Mouse (Mus musculus) lung, postnatal 14 days (tissue): ENCODE measurements at regions not wholly inside any gene's neighbourhood (a gene's known extent, or its start where the extent isn't known, plus 50 kb on each side); places are given as distances from the start of the nearest gene placed in this dataset.

Source experiments
- DNase-seq: peaks from one replicate; pipeline ENCODE4 v3.0.0; 2021

GRCm38 (mm10) chr5:47336511-47336910 is 646.4 kb upstream of the Slit2 start:
- DNase-seq: no peak

GRCm38 (mm10) chr5:47339807-47340206 is 643.1 kb upstream of the Slit2 start:
- peak; percentile 12 for DNase-seq

- no peak for DNase-seq
Observed at GRCm38 (mm10) chr5:47370184-47370583, 612.8 kb upstream of the Slit2 start.

GRCm38 (mm10) chr5:47385930-47386329 is 597.0 kb upstream of the Slit2 start:
- no peak for DNase-seq

- no peak for DNase-seq
Observed at GRCm38 (mm10) chr5:47386750-47387149, 596.2 kb upstream of the Slit2 start.

- DNase-seq: no peak
Observed at GRCm38 (mm10) chr5:47390735-47391134, 592.2 kb upstream of the Slit2 start.

DNA sequence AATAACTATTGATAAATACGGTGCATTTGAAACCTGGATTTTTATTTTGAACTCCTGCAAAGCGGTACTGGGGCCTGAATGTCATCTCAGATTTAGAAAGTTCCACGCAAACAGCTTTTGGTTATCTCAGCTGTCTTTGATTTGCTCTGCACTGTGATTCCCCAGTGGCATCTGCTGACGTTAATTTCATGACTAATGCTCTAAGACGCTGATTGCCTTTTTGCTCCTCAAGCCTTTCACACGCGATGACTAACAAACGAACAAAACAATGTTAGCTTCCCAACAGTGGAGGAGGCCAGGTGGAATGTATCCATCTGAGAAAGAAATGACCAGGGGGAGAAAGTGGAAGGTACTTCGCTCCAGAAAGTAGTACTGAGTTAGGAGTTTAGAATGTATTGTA is 586.1 kb upstream of the Slit2 start:
- no peak for DNase-seq

- DNase-seq: no peak
Observed at GRCm38 (mm10) chr5:47421916-47422315, 561.0 kb upstream of the Slit2 start.

GRCm38 (mm10) chr5:47426040-47426439 is 556.9 kb upstream of the Slit2 start:
- no peak for DNase-seq

DNA sequence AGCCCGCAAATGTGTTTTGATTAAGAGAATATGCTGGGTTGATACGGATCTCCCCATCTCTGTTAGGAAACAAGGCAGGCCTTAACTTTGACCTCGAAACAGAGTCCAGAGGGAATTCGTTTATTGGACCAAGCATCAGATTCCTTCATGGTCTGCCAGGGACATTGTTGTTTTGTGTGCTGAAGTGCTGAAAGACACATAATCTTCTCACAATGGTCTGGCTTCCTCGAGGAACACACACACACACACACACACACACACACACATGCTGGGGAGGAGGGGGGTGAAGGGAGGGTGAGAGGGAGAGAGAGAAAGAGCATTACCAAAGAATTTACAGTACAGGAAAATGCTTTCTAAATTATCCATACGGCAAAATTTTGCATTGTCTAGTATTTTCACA is 556.5 kb upstream of the Slit2 start:
- no peak for DNase-seq

GRCm38 (mm10) chr5:47429217-47430172 is 553.4 kb upstream of the Slit2 start:
- DNase-seq: no peak

DNA sequence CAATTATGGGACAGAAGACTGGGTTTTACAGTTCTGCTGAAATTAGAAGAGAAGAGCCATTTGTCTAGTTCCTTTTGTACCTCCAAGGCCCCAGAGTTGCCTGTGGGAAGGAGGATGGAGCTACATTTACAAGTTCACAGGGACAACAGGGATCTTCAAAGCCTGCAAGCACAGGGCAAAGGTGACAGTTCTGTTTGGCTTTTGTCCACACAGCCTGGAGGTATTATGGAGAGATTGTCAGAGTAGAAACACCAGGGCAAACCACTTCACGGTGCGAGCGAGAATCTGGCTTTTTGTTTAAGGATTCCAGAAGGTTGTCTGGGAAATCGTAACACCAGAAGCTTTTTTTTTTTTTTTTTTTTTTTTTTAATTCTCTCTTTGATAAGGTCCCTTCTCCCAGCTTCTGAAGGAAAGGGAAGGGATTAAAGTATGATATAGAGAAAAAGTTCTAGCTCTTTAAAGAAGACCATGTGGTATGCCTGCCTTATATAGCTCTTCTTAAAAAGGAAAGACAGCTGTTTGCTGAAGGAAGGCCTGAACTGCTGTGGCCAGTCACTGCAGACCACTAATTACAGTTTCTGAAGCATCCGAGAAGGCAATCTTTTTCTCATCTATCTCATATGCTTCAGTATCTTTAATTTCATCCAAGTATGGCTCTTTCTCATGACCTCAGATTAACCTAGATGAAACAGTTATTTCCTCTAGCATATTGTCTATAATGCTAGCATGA is 551.2 kb upstream of the Slit2 start:
- DNase-seq: no peak

GRCm38 (mm10) chr5:47436455-47436854 is 546.5 kb upstream of the Slit2 start:
- no peak for DNase-seq

DNA sequence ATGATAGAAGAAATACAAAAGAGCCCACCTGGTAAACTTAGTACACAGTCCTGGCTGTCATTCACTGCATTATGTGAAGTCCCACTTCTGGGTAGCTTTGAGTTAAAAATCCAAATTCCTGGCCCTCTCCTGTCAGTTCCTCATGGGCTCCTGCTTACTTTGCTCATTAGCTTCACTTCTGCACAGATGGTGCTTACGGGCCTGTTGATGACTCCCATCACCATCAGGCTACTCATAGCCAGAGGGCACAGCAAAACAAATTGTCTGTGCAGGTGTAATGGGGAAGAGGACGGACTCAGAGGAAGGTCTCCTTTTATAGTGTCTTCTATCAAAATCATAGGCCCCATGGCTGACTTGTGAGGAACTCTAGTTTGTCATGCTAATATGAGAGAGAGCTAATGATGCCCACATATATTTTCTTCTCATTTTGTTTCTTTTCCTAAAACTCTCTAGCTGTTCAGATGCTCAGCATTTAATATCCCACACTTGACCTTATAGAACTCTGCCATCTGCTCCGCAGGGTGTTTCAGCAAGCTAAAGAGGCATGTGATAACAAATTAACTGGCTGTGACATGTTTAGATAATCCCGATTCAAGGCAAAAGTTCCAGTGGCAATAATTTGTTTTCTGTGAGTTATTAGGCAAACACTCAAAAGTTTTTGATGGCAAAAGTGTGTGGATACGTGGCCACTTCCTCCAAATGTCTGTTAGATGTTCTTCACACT is 536.5 kb upstream of the Slit2 start:
- DNase-seq: no peak

DNA sequence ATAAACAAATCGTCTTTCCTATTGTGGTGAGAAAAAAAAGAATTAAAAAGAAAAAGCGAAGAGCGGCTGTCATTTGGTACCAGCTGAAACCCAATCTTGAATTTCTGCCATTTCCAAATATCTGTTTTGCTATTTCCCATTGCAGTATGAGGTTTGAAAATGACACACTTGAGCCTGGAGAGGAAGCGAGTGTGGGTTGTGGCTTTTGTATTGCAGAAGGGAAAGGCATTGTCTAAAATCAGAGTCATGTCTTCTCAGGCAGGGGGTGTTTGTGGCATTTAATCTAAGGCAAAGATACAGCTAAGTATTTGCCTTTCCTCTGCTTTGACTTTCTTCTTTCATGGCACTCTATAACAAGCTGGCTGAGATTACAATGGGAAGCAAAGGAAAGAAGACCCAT is 518.1 kb upstream of the Slit2 start:
- DNase-seq: no peak

DNA sequence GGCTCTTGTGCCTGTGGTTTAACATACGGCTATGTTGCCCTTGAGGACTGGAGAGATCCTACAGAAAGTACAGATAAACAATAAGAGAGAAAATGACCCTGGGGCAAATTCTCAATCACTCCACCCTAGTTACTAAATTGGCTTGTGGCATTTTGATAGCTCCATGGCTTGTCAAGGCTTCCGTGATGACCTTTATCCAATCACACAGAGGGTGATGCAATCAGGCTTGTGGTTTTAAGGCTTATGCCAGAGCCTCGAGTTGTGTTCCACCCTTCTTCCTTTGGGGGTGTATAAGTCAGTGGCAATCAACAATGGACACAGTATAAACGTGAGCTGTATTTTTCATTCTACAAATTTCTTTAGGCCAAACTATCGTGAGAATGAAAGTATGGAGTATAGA is 513.5 kb upstream of the Slit2 start:
- DNase-seq: no peak

GRCm38 (mm10) chr5:47472027-47472825 is 510.7 kb upstream of the Slit2 start:
- peak; percentile 4 for DNase-seq

GRCm38 (mm10) chr5:47479908-47480307 is 503.0 kb upstream of the Slit2 start:
- DNase-seq: no peak

DNA sequence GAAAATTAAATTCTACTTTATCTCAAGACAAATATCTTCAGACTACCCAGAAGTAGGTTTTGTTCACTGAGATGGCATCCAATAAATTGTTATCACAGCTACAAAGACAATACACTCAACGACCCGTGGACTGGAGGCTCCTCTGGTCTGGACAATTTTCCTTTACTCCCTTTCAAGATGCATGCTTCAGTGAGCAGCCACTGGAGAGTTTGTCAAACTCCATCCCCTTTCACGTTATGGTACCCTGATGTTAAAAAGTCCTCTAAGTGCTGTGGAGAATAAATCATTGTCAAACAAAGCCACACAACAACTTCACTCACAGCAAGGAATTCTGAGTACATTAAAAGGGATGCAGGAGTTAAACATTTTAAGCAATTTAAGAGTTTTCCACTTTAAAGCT is 486.7 kb upstream of the Slit2 start:
- DNase-seq: no peak

GRCm38 (mm10) chr5:47502764-47503416 is 480.0 kb upstream of the Slit2 start:
- no peak for DNase-seq

DNA sequence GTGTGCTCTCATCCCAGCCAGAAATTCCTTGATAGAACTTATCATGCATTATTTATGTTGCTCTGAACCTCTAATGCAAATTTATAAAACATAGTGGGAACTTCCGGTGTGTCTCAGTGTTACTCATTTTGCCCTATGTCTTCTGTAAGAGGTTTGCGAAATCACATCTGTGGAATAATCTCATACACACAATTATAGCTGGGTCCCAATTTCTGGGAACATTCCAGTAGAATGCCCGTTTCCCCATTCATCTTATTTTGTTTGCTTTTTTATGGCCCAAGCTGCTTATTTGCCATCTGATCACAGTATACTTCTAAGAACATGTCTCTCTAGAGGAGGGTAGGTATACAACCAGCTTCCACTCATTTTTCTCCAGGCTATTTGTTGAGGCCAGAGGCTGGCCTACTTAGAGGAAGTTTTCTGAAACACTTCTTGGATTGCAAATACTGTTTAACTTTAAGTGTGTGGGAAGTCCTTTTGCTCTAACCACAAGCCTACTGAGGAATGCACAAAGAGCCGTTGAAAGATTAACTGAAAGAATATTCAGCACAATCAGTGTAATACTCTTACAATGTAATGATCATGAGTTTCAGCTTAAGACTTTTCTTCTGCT is 474.1 kb upstream of the Slit2 start:
- DNase-seq: peak; percentile 2
